Mouse (Mus musculus): ENCODE measurements around the gene Tagap. TPM values are rescaled to one million over a fixed set of nuclear protein-coding genes. Genes with fewer than 3 reads are reported as not detected.
A peak's percentile ranks its signal among the peaks of the same experiment; 100 is the strongest.
"Not testable (repeated sequence)": the region's sequence is repeated elsewhere in the genome, so short reads cannot be mapped to it uniquely, and the experiment has no call there.

Tagap gene
- polyA plus RNA-seq, 1 experiment from 2014 or later: 1.6 TPM

DNA sequence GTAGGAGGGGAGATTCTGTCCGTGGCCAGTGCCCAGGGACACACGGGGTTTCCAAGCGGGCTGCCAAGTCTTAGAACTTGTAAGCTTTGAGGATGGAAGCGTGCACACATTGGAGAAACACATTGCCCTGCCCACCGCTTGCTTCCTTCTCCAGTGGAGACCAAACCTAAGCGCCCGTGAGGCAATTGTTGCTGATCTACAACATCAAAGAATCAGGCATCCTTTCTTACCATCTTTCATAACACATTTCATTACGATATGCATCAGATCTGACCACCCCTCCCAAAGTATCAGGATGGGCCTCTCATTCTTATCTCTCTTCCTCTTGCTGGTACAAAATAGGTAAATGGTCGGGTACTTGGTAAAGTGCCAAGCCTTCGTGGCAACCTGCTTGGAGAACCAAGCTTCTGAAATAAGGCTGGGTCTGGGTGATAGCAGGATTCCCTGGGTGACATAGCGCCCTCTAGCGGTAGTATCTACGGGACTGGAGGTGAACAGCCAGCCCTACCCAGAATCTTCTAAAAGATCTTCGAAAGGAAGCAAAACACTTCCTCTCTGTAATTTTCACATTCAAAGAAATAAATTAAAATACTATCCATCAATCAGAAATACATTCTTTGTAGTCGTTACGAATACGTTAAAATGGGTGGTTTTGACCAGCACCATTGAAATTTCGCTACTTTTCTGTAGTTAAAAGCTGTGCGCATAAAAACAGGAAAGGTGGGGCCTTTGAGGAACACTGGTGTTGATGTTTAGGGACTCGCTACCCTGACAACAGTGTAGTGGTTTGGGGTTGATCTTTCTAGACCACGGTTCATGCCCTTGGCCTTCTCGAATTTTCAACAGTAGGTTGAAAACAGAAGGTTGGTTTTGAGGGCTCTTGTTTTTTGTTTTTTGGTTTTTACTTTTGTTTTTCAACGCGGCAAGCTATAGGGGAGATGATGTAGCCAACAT lies 2.1 kb downstream of the Tagap start:
- no peak overlapping the region for H3K9ac ChIP-seq (ENCODE audit: low read depth, low read length)
- no peak overlapping the region for H3K4me2 ChIP-seq (ENCODE audit: low read depth, low read length)
- no peak overlapping the region for H3K4me3 ChIP-seq (ENCODE audit: low read length)
- ATAC-seq: no peak
- 72% methylated on average over 24 of the region's 24 CpGs for WGBS
- no peaks in the 10 kb centered on the region for H3K36me3 ChIP-seq (ENCODE audit: control insufficient read depth, insufficient read depth, low read length)
- no peaks in the 10 kb centered on the region for H3K27me3 ChIP-seq (replicated peaks; ENCODE audit: control insufficient read depth, insufficient read depth, low read length)
- H3K9me3 ChIP-seq (ENCODE audit: control insufficient read depth, low read length): no peaks in the 10 kb centered on the region
- no peak overlapping the region for H3K27ac ChIP-seq (ENCODE audit: low read length)
- H3K4me1 ChIP-seq (ENCODE audit: control insufficient read depth, insufficient read depth, low read length): no peaks in the 10 kb centered on the region

DNA sequence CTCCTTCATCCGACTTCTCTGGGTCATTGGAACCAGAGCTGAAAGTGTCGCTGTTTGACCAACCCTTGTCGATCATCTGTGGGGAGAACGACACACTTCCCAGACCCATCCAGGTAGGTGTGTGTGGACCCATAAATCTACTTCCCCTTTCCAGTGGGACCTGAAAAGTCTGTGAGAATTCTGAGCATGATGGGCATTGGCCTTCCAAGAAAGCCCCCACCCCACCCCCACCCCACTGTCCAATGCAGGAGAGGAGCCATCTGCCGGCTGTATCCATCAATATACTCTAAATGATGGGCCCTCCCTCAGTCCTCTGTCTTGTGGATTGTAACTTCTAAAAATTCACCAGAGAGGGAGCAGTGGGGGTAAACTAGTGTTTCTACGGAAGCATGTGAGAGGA lies 2.9 kb downstream of the Tagap start:
- H3K4me3 ChIP-seq (ENCODE audit: low read length): no peak overlapping the region
- no peaks in the 10 kb centered on the region for H3K36me3 ChIP-seq (ENCODE audit: control insufficient read depth, insufficient read depth, low read length)
- no peaks in the 10 kb centered on the region for H3K27me3 ChIP-seq (replicated peaks; ENCODE audit: control insufficient read depth, insufficient read depth, low read length)
- whole genome bisulfite sequencing: 80% methylated on average over 6 of the region's 6 CpGs
- H3K9me3 ChIP-seq (ENCODE audit: control insufficient read depth, low read length): no peaks in the 10 kb centered on the region
- no peak for ATAC-seq
- H3K27ac ChIP-seq (ENCODE audit: low read length): no peak overlapping the region
- no peak overlapping the region for H3K9ac ChIP-seq (ENCODE audit: low read depth, low read length)
- no peaks in the 10 kb centered on the region for H3K4me1 ChIP-seq (ENCODE audit: control insufficient read depth, insufficient read depth, low read length)
- no peak overlapping the region for H3K4me2 ChIP-seq (ENCODE audit: low read depth, low read length)

DNA sequence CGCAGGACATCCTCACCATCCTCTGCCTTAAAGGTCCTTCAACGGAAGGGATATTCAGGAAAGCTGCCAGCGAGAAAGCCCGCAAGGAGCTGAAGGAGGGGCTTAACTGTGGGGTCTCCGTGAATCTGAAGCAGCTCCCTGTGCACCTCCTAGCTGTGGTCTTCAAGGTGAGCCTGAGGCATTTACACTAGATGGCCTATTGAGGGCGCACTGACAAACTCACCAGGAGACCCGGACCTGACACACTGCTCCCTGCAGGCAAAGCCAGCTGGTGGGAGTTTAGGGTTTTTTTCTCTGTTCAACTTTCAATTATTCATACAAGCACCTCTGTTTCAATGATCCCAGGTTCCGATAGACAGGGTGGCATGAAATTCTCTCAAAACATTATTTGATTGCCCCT lies 3.5 kb downstream of the Tagap start:
- no peak for ATAC-seq
- Histone ChIP-seq H3K4me1 (ENCODE audit: control insufficient read depth, insufficient read depth, low read length) (no peaks in the 10 kb centered on the region), H3K4me2 (ENCODE audit: low read depth, low read length) (no peak overlapping the region), H3K4me3 (ENCODE audit: low read length) (no peak overlapping the region), H3K36me3 (ENCODE audit: control insufficient read depth, insufficient read depth, low read length) (no peaks in the 10 kb centered on the region), H3K27me3 (replicated peaks; ENCODE audit: control insufficient read depth, insufficient read depth, low read length) (no peaks in the 10 kb centered on the region), H3K27ac (ENCODE audit: low read length) (no peak overlapping the region), H3K9ac (ENCODE audit: low read depth, low read length) (no peak overlapping the region), H3K9me3 (ENCODE audit: control insufficient read depth, low read length) (no peaks in the 10 kb centered on the region)
- WGBS: 34% methylated on average over 8 of the region's 8 CpGs

DNA sequence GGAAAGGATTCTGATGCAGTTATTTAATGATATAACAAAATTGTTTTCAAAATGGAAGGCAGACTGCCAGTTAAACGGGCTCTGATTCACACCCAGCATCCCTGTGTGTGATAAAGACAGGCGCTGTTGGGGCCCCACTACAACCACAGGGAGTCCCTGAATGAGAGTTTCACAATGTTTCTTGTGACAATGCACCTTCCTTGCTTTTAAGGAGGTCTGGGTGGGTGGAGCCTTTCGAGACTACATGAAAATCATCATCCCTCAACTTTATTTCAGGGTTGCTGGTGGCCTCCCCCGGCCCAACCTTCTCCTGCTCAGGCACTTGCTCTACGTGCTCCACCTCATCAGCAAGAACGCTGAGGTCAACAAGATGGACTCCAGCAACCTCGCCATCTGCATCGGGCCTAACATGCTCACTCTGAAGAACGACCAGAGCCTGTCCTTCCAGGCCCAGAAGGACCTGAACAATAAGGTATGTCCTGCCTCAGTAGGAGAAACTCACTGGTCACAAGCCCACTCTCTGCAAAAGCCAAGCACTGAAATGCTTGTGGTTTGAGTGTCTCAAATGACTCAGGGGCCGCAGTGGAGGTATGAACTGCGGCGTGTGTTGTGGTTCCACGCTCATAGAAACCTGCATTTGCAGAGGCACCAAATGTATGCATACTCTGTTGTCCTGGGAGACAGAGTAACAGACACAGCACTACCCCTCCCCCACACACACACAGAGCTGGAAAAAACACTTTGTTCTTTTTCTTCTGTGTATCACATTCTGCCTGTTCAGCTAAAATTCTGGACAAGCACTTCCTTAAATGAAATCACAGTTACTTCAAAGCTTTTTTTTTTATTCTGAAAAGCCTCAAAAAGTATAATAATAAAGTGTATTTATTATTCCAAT lies 5.5 kb downstream of the Tagap start:
- no peak overlapping the region for H3K27ac ChIP-seq (ENCODE audit: low read length)
- H3K27me3 ChIP-seq (replicated peaks; ENCODE audit: control insufficient read depth, insufficient read depth, low read length): no peaks in the 10 kb centered on the region
- H3K36me3 ChIP-seq (ENCODE audit: control insufficient read depth, insufficient read depth, low read length): no peaks in the 10 kb centered on the region
- WGBS: 77% methylated on average over 13 of the region's 13 CpGs
- H3K9ac ChIP-seq (ENCODE audit: low read depth, low read length): no peak overlapping the region
- no peak overlapping the region for H3K4me3 ChIP-seq (ENCODE audit: low read length)
- no peak overlapping the region for H3K4me2 ChIP-seq (ENCODE audit: low read depth, low read length)
- ATAC-seq: no peak
- H3K4me1 ChIP-seq (ENCODE audit: control insufficient read depth, insufficient read depth, low read length): no peaks in the 10 kb centered on the region
- no peaks in the 10 kb centered on the region for H3K9me3 ChIP-seq (ENCODE audit: control insufficient read depth, low read length)

DNA sequence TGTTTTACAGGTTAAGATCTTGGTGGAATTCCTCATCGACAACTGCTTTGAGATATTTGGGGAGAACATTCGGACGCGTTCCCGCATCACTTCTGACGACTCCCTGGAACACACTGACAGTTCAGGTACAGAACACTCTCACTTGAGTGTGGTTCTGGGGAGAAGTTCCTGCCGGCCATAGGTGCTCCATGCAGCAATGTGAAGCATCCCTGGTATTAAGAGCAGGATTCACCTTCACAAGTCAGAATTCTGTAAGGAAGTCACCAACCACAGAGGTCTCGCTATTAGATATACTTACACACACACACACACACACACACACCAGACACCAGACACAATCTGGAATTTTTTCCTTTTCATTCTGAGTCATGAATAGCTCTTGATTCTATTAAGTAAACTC lies 6.3 kb downstream of the Tagap start:
- not testable (repeated sequence) for ATAC-seq; H3K36me3 ChIP-seq (ENCODE audit: control insufficient read depth, insufficient read depth, low read length); H3K9ac ChIP-seq (ENCODE audit: low read depth, low read length); H3K4me1 ChIP-seq (ENCODE audit: control insufficient read depth, insufficient read depth, low read length); H3K27me3 ChIP-seq (replicated peaks; ENCODE audit: control insufficient read depth, insufficient read depth, low read length); H3K4me3 ChIP-seq (ENCODE audit: low read length); H3K27ac ChIP-seq (ENCODE audit: low read length); H3K4me2 ChIP-seq (ENCODE audit: low read depth, low read length); H3K9me3 ChIP-seq (ENCODE audit: control insufficient read depth, low read length)
- WGBS: 67% methylated on average over 4 of the region's 8 CpGs

DNA sequence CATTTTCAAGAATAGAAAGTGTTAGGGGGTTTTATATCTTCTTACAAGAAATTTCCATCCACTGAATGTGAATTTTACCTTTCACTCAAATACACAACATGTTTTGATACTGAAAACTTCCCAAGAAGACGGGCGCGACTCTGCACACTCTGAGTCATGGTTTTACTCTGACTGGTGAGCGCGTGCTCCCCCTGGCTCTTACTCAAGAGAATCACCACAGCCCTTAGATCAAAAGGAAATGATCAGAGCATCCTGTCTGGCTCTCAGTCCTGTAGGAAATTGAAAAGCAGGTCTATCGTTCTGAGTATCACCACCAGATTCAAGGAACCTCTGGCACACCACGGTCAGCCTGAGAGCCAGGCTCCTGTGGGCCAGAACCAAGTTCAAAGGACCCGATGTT lies 13.8 kb downstream of the Tagap start:
- Histone ChIP-seq H3K27ac (ENCODE audit: low read length) (no peak overlapping the region), H3K4me1 (ENCODE audit: control insufficient read depth, insufficient read depth, low read length) (no peaks in the 10 kb centered on the region), H3K9ac (ENCODE audit: low read depth, low read length) (no peak overlapping the region), H3K27me3 (replicated peaks; ENCODE audit: control insufficient read depth, insufficient read depth, low read length) (no peaks in the 10 kb centered on the region), H3K36me3 (ENCODE audit: control insufficient read depth, insufficient read depth, low read length) (no peaks in the 10 kb centered on the region), H3K4me3 (ENCODE audit: low read length) (no peak overlapping the region), H3K4me2 (ENCODE audit: low read depth, low read length) (no peak overlapping the region), H3K9me3 (ENCODE audit: control insufficient read depth, low read length) (no peaks in the 10 kb centered on the region)
- no peak for ATAC-seq
- WGBS: 57% methylated on average over 8 of the region's 8 CpGs

DNA sequence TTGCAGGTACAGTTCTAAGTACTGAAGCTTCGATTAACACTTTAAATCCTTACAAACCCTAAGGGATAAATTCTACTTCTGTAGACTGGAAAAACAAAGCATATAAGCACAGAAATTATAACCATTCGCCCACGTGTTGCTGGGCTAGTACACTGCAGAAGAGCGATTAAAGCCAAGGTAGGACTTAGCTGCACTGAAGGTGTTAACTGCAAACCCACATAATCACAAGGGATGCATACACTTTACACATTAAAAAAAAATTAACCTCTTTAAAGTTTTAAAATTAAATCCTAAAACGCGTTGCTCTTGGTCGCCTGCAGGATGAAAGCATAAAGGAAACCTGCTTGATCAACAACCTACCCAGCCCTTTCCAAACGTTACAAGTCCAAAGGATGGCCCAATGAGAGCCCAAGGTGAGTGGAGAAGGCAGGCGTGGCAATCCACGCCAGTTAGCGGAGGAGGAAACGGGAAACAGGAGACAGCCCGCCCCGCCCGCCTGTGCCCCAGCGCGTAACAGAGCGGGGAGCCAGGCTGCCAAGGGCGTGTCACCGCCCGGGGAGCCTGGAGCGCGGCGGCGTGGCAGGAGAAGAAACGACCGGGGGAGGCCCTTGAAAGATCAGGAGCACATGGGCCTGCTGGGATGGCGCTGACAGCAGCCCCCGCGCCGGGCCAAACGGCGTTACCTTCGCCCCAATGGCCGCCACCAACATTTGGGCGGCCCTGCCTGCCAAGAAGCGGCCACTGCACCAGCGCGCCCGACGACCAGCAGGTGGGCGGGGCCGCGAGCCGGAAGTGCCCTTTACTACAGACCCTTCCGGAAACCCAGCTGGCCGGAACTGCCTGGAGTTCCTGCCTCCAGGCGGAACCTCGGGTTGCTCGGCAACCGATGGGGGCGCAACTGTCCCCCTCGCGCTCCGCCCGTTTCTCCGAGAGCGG lies 19.6 kb downstream of the Tagap start, which contains the start of gene Rsph3a:
Rsph3a (plus strand) TSS at position 498 of the 936 bp plus-strand sequence.
- peak within 1 kb of the TSS; percentile 66 for H3K4me2 ChIP-seq (ENCODE audit: low read depth, low read length)
- peak within 1 kb of the TSS; percentile 51 for H3K4me3 ChIP-seq (ENCODE audit: low read length)
- WGBS: 2% methylated on average over 58 of the region's 58 CpGs
- not testable (repeated sequence) for H3K4me1 ChIP-seq (ENCODE audit: control insufficient read depth, insufficient read depth, low read length); H3K27me3 ChIP-seq (replicated peaks; ENCODE audit: control insufficient read depth, insufficient read depth, low read length); H3K9me3 ChIP-seq (ENCODE audit: control insufficient read depth, low read length); H3K36me3 ChIP-seq (ENCODE audit: control insufficient read depth, insufficient read depth, low read length)
- ATAC-seq: peak; percentile 99
- peak within 1 kb of the TSS; percentile 85 for H3K27ac ChIP-seq (ENCODE audit: low read length)
- peak within 1 kb of the TSS; percentile 64 for H3K9ac ChIP-seq (ENCODE audit: low read depth, low read length)

DNA sequence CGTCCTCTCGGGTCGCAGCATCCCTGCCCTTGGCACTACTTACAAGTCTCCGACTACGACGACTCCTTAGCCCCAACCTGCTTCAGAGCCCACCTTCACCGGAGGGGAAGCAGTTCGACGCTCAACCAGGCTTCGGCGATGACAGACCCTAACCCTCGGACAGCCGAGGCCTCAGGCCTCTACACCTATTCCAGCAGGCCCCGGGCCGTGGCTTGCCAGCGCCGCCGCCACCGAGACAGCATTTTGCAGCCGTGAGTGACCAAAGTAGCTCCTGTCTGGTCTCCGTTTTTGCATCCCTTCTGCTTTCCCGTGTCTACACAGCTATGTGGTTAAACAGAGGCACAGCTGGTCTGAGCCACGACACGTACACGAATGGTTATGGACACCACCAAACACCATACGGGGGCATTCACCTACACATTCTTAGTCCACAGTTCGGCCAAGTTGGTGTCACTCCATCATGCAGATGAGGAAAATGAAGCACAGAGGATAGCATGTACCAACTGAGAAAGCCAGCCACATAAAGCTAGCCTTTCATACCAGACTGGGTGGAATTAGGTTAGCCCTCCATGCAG lies 20.3 kb downstream of the Tagap start:
- H3K4me1 ChIP-seq (ENCODE audit: control insufficient read depth, insufficient read depth, low read length); H3K27me3 ChIP-seq (replicated peaks; ENCODE audit: control insufficient read depth, insufficient read depth, low read length); ATAC-seq; H3K36me3 ChIP-seq (ENCODE audit: control insufficient read depth, insufficient read depth, low read length); H3K27ac ChIP-seq (ENCODE audit: low read length); H3K9me3 ChIP-seq (ENCODE audit: control insufficient read depth, low read length): not testable (repeated sequence)
- peak overlapping the region; percentile 51 for H3K4me3 ChIP-seq (ENCODE audit: low read length)
- WGBS: 0% methylated on average over 19 of the region's 27 CpGs
- H3K9ac ChIP-seq (ENCODE audit: low read depth, low read length): peak overlapping the region; percentile 64
- H3K4me2 ChIP-seq (ENCODE audit: low read depth, low read length): 0 out of 2 replicates have a peak overlapping the region, but pooled peaks have one; percentile 25

All from intestine, embryonic 16.5 days (tissue).